Mouse (Mus musculus): ENCODE data around the gene Ccdc51. TPM values are rescaled to one million over a fixed set of nuclear protein-coding genes. Genes with fewer than 3 reads are reported as not detected.

Gene Ccdc51
- polyA plus RNA-seq, 1 experiment from 2014 or later = 12.7 TPM

DNA sequence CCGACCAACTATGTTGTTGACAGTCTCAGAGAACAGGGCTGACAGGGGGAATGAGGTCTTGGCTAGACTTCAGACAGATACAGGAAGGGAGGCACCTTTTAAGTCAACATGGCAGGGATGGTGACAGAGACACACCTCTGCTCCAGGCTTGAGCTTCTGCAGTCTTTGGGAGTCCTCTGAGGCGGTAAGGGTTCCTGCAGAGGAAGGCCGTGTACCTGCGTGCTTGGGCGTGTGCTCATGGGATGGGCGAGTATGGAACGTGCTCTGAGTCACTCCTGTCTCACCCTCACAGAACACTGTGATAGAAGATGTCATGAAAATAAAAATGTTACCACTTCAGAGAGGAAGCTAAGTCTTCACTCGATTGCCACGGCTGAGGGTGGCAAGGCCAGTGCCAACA lies 37.3 kb downstream of the Ccdc51 start:
- H3K36me3 ChIP-seq (ENCODE audit: control insufficient read depth, insufficient read depth) = 0 out of 2 replicates have a peak, but pooled peaks cover 5% of the 10 kb centered on the region
- no peak for ATAC-seq
- no peak overlapping the region for H3K27ac ChIP-seq (ENCODE audit: low read depth, low read length)
- no peak for TF ChIP-seq CTCF (IDR thresholded peaks at IDR 0.05; ENCODE audit: low read depth)
- H3K27me3 ChIP-seq (replicated peaks; ENCODE audit: control insufficient read depth, insufficient read depth, low read length) = no peaks in the 10 kb centered on the region
- no peak overlapping the region for H3K9ac ChIP-seq (ENCODE audit: low read depth, low read length)
- H3K9me3 ChIP-seq (ENCODE audit: control insufficient read depth) = no peaks in the 10 kb centered on the region
- no peak overlapping the region for H3K4me3 ChIP-seq (ENCODE audit: low read depth, low read length)
- WGBS = 65% methylated on average over 9 of the region's 9 CpGs
- H3K4me1 ChIP-seq (replicated peaks; ENCODE audit: control insufficient read depth, insufficient read depth, low read length) = no peaks in the 10 kb centered on the region
- H3K4me2 ChIP-seq (replicated peaks; ENCODE audit: low read depth) = no peak overlapping the region

DNA sequence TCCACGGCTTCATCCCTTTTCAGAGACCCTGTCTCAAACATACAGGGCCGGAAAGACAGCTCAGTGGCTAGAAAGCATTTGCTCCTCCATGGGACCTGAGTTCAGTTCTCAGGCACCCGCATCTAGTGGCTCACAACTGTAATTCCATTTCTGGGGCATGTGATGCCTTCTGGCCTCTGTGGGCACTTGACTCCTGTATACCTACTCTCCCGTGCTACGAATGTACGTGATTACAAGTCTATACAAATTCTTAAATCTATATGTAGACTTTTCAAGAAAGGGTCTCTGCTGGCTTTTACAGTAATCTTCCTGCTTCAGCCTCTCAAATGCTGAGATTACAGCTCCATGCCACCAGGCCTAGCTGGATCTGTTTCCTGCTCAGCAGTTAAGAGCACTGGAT lies 38.7 kb downstream of the Ccdc51 start:
- no peak for ATAC-seq
- TF ChIP-seq CTCF (IDR thresholded peaks at IDR 0.05; ENCODE audit: low read depth) = no peak

DNA sequence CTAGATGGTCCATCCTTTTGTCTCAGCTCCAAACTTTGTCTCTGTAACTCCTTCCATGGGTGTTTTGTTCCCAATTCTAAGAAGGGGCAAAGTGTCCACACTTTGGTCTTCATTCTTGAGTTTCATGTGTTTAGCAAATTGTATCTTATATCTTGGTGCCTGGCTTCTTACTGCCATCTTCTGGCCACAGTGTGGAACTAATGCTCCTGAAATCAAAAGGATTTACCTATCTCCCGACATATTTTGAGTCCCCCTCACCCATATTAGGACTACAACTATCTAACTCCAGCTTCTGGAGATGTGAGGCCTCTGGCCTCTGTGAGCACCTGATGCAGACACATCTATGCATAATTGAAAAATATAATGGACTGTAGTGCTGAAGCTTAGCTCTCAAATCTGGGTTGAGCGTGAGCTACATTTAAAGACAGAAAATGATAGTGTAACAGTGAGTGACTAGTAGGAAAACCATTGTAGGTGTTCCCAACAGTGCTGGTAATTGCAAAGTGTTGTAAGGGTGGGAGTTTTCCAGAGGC lies 40.3 kb downstream of the Ccdc51 start:
- Histone ChIP-seq H3K36me3 (ENCODE audit: control insufficient read depth, insufficient read depth) (no peaks in the 10 kb centered on the region), H3K4me1 (replicated peaks; ENCODE audit: control insufficient read depth, insufficient read depth, low read length) (no peaks in the 10 kb centered on the region), H3K27ac (ENCODE audit: low read depth, low read length) (no peak overlapping the region), H3K27me3 (replicated peaks; ENCODE audit: control insufficient read depth, insufficient read depth, low read length) (no peaks in the 10 kb centered on the region), H3K4me2 (replicated peaks; ENCODE audit: low read depth) (no peak overlapping the region), H3K9me3 (ENCODE audit: control insufficient read depth) (no peaks in the 10 kb centered on the region), H3K9ac (ENCODE audit: low read depth, low read length) (no peak overlapping the region), H3K4me3 (ENCODE audit: low read depth, low read length) (no peak overlapping the region)
- 45% methylated on average over 2 of the region's 2 CpGs for WGBS
- TF ChIP-seq CTCF (IDR thresholded peaks at IDR 0.05; ENCODE audit: low read depth) = peak; percentile 80
- no peak for ATAC-seq

More for the DNA sequence above, 38.7 kb downstream of the Ccdc51 start:
- Histone ChIP-seq H3K4me3 (ENCODE audit: low read depth, low read length) (no peak overlapping the region), H3K4me1 (replicated peaks; ENCODE audit: control insufficient read depth, insufficient read depth, low read length) (no peaks in the 10 kb centered on the region), H3K4me2 (replicated peaks; ENCODE audit: low read depth) (no peak overlapping the region), H3K27me3 (replicated peaks; ENCODE audit: control insufficient read depth, insufficient read depth, low read length) (no peaks in the 10 kb centered on the region), H3K9ac (ENCODE audit: low read depth, low read length) (no peak overlapping the region), H3K9me3 (ENCODE audit: control insufficient read depth) (no peaks in the 10 kb centered on the region), H3K36me3 (ENCODE audit: control insufficient read depth, insufficient read depth) (no peaks in the 10 kb centered on the region), H3K27ac (ENCODE audit: low read depth, low read length) (no peak overlapping the region)
- WGBS = 92% methylated on average over 6 of the region's 6 CpGs

DNA sequence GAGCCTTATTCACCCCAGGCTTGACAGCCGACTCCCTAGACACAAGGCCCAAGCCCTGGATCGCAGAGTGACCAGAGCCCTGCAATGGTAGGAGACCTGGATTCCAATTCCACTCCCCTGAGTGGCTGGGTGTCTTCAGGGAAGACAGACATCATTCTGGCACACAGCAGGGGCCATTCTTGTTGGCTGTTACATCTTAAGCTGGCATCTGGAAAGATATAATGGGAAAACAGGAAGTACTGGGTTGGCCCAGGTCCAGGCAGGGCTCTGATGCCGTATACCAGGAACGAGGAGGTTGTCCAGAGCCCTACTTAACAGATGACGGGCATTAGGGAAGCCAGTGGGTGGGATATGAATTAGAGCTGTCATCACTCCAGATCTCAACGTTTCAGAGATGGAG lies 41.0 kb downstream of the Ccdc51 start:
- H3K4me2 ChIP-seq (replicated peaks; ENCODE audit: low read depth) = no peak overlapping the region
- no peak overlapping the region for H3K4me3 ChIP-seq (ENCODE audit: low read depth, low read length)
- no peaks in the 10 kb centered on the region for H3K27me3 ChIP-seq (replicated peaks; ENCODE audit: control insufficient read depth, insufficient read depth, low read length)
- WGBS = 40% methylated on average over 6 of the region's 6 CpGs
- no peak overlapping the region for H3K27ac ChIP-seq (ENCODE audit: low read depth, low read length)
- H3K9ac ChIP-seq (ENCODE audit: low read depth, low read length) = no peak overlapping the region
- H3K9me3 ChIP-seq (ENCODE audit: control insufficient read depth) = no peaks in the 10 kb centered on the region
- TF ChIP-seq CTCF (IDR thresholded peaks at IDR 0.05; ENCODE audit: low read depth) = no peak
- no peaks in the 10 kb centered on the region for H3K4me1 ChIP-seq (replicated peaks; ENCODE audit: control insufficient read depth, insufficient read depth, low read length)
- ATAC-seq = no peak
- H3K36me3 ChIP-seq (ENCODE audit: control insufficient read depth, insufficient read depth) = no peaks in the 10 kb centered on the region

DNA sequence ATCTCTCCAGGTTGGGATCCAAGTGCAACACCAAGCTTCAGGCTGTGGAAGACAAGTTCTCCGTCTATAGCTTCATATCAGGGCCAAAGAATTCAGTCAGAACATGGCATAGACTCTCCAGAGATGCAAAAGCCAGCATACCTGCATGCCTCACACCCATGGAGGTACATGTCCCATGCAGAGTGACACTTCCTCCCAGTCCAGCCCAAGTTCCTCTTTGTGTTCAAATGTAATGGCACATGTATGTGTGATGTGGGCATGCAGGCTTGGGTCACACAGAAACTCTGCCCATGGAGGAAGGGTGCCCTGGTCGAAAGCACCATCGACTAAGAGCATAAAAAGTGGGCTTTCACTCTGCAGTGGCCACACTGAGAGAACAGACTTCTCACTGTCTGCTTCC lies 41.9 kb downstream of the Ccdc51 start:
- no peak overlapping the region for H3K4me2 ChIP-seq (replicated peaks; ENCODE audit: low read depth)
- H3K36me3 ChIP-seq (ENCODE audit: control insufficient read depth, insufficient read depth) = no peaks in the 10 kb centered on the region
- WGBS = 85% methylated on average over 3 of the region's 3 CpGs
- H3K4me3 ChIP-seq (ENCODE audit: low read depth, low read length) = no peak overlapping the region
- no peak for TF ChIP-seq CTCF (IDR thresholded peaks at IDR 0.05; ENCODE audit: low read depth)
- no peak overlapping the region for H3K27ac ChIP-seq (ENCODE audit: low read depth, low read length)
- ATAC-seq = no peak
- H3K9ac ChIP-seq (ENCODE audit: low read depth, low read length) = no peak overlapping the region
- no peaks in the 10 kb centered on the region for H3K27me3 ChIP-seq (replicated peaks; ENCODE audit: control insufficient read depth, insufficient read depth, low read length)
- H3K9me3 ChIP-seq (ENCODE audit: control insufficient read depth) = no peaks in the 10 kb centered on the region
- H3K4me1 ChIP-seq (replicated peaks; ENCODE audit: control insufficient read depth, insufficient read depth, low read length) = no peaks in the 10 kb centered on the region

DNA sequence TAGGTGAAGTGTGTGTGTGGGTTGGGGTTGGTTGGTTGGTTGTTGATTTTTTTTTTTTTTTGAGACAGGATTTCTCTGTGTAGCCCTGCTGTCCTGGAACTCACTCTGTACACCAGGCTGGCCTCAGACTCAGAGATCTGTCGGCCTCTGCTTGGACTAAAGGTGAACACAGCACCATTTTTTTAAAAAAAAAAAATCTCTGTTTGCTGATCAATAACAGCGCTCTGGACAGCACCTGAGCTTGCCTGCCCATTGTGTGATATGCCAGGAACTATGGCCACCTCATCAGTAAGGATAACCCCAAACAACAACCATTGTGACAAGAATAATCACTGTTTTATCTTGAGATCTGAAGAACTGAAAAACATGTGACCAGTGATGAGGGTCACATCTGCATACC lies 42.8 kb downstream of the Ccdc51 start:
- Histone ChIP-seq H3K4me3 (ENCODE audit: low read depth, low read length) (no peak overlapping the region), H3K4me2 (replicated peaks; ENCODE audit: low read depth) (no peak overlapping the region), H3K9ac (ENCODE audit: low read depth, low read length) (no peak overlapping the region), H3K36me3 (ENCODE audit: control insufficient read depth, insufficient read depth) (no peaks in the 10 kb centered on the region), H3K27ac (ENCODE audit: low read depth, low read length) (no peak overlapping the region), H3K4me1 (replicated peaks; ENCODE audit: control insufficient read depth, insufficient read depth, low read length) (no peaks in the 10 kb centered on the region), H3K27me3 (replicated peaks; ENCODE audit: control insufficient read depth, insufficient read depth, low read length) (no peaks in the 10 kb centered on the region), H3K9me3 (ENCODE audit: control insufficient read depth) (no peaks in the 10 kb centered on the region)
- TF ChIP-seq CTCF (IDR thresholded peaks at IDR 0.05; ENCODE audit: low read depth) = no peak
- 56% methylated on average over 2 of the region's 2 CpGs for WGBS
- ATAC-seq = no peak

DNA sequence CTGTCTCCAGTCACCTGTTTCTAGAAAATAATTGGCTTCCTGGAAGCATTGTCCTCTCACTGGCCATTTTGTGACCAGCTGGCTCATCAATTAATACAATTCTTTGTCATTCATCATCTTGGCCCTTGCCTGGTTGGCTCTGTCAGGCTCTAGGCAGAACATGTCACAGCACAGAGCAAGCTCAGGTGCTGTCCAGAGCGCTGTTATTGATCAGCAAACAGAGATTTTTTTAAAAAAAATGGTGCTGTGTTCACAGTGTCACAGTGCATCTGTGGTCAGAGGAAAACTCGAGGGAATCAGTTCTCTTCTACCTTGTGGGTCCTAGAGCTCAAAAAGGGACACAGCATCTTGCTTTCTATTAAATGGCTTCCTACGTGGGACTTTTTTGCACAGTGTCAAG lies 43.2 kb downstream of the Ccdc51 start:
- no peak for TF ChIP-seq CTCF (IDR thresholded peaks at IDR 0.05; ENCODE audit: low read depth)
- no peak overlapping the region for H3K27ac ChIP-seq (ENCODE audit: low read depth, low read length)

More for the DNA sequence above, 43.2 kb downstream of the Ccdc51 start:
- no peaks in the 10 kb centered on the region for H3K36me3 ChIP-seq (ENCODE audit: control insufficient read depth, insufficient read depth)
- no peaks in the 10 kb centered on the region for H3K4me1 ChIP-seq (replicated peaks; ENCODE audit: control insufficient read depth, insufficient read depth, low read length)
- H3K9ac ChIP-seq (ENCODE audit: low read depth, low read length) = no peak overlapping the region
- H3K4me3 ChIP-seq (ENCODE audit: low read depth, low read length) = no peak overlapping the region
- no peaks in the 10 kb centered on the region for H3K27me3 ChIP-seq (replicated peaks; ENCODE audit: control insufficient read depth, insufficient read depth, low read length)
- ATAC-seq = no peak
- no peaks in the 10 kb centered on the region for H3K9me3 ChIP-seq (ENCODE audit: control insufficient read depth)
- WGBS = 60% methylated on average over 3 of the region's 3 CpGs
- H3K4me2 ChIP-seq (replicated peaks; ENCODE audit: low read depth) = no peak overlapping the region

All from intestine, postnatal 0 days (tissue).